Mouse (Mus musculus) G1E-ER4 (cell line): Measurements from ENCODE around the gene Mapk8ip3. TPM values are rescaled to one million over a fixed set of nuclear protein-coding genes. Genes with fewer than 3 reads are reported as not detected.

Experiments
- GATA1 ChIP-seq: IDR thresholded peaks from one replicate; pipeline ENCODE4 v1.8.0; 2012; ENCODE audit warnings: low read length, inconsistent platforms
- polyA plus RNA-seq: library from polyadenylated mRNA; stranded (reverse); fragments of >175 nt; gene quantifications from 2 replicates; pipeline ENCODE4 v1.2.3, GENCODE M21; 2012

The Mapk8ip3 gene
- polyA plus RNA-seq, 1 experiment: 24.7 TPM

GRCm38 (mm10) chr17:24913984-24914383, 22.8 kb downstream of the Mapk8ip3 start:
- no peak for TF ChIP-seq GATA1

- no peak for TF ChIP-seq GATA1
Observed at GRCm38 (mm10) chr17:24907591-24907990, 29.2 kb downstream of the Mapk8ip3 start.

DNA sequence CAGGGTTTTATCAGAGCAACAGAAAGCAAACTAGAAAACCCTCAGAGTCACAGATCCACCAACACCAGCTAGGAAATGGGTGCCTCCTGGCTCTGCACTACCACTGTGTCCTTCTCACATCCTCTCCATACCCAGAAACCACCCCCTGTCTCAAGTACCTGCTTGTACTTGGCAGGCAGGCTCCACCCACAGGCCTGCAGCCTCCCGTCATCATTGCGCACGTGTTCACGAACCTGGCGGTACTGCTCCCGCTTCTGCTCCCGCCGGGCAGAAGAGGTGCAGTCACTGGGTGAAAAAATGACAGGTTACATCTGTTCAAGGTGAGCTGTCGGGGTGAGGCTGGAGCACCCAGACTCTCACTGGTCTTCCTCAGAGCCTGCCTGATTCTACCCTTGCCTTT, 33.0 kb downstream of the Mapk8ip3 start:
- TF ChIP-seq GATA1: no peak

DNA sequence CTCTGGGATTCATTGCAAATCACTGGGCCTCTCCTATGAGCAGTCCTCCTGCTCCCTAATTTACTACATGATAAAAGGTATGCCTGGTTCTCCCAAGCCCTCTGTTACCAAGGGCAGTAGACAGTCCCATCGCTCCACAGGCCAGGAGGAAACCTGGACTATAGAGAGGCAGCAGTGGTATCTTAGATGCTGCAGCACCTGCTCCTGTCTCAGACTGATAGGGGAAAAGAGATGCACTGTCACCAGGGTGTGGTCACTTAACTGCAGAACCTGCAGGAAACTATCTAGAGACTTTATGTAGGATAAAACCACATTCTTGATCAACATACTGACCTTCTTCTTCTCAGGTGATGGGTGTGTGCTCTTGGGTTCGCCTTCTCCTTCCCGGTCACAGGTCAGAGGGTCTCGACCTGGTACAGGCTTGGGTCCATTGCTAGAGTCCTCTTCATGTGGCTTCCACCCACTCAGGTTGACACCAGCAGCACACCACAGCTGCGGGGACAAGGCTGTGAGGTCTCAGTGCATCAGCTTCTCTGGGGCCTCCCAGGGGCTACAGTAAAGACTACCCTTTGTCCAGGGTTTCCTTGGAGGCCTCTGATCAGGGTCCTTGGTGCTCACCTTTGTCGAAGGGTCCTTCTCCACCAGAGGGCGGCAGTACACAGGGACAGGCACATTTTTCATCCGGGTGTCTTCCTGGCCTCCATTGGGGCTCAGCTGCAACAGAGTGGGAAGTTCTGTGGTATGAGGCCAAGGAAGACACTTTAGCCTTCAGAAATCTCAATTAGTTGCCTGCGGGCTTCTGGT, 33.9 kb downstream of the Mapk8ip3 start:
- peak; percentile 86 for TF ChIP-seq GATA1

DNA sequence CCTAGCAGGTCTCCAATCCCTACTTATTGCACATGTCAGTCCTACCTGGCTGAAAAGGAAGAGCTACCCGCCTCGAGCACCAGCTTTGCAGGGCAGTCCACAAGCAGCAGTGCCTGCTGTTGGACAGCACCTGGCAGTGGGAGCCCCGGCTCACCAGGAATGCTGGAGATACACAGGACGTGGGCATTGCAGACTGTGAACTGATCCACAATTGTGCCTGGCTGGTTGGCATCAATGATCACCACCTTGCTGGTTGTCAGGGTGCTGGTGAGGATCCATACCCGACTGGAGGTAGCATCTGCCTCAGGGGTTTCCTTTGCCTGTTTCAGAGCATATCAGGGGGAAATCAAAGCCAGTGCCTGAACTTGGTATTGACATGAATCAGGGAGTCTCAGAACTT, 34.7 kb downstream of the Mapk8ip3 start:
- TF ChIP-seq GATA1: no peak

GRCm38 (mm10) chr17:24900014-24900413, 36.8 kb downstream of the Mapk8ip3 start:
- TF ChIP-seq GATA1: no peak

DNA sequence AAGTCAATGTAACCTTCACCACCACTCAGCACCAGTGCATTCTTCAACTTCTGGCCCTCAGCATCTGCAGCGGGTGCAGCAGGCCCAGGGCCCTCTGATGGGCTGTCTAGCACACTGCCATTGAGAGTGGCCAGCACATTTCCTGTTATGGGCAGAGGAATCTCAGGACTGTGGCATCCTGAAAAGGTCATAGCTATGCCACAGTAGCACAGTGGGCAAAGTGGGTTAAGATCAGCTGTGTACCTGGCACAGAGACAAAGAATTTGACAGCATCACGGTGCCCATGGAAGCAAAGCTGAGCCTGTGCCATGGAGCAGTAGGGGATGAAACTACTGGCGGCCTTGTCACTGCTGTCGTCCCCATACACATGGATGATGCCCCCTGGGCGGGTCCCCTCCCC, 37.6 kb downstream of the Mapk8ip3 start:
- TF ChIP-seq GATA1: no peak

DNA sequence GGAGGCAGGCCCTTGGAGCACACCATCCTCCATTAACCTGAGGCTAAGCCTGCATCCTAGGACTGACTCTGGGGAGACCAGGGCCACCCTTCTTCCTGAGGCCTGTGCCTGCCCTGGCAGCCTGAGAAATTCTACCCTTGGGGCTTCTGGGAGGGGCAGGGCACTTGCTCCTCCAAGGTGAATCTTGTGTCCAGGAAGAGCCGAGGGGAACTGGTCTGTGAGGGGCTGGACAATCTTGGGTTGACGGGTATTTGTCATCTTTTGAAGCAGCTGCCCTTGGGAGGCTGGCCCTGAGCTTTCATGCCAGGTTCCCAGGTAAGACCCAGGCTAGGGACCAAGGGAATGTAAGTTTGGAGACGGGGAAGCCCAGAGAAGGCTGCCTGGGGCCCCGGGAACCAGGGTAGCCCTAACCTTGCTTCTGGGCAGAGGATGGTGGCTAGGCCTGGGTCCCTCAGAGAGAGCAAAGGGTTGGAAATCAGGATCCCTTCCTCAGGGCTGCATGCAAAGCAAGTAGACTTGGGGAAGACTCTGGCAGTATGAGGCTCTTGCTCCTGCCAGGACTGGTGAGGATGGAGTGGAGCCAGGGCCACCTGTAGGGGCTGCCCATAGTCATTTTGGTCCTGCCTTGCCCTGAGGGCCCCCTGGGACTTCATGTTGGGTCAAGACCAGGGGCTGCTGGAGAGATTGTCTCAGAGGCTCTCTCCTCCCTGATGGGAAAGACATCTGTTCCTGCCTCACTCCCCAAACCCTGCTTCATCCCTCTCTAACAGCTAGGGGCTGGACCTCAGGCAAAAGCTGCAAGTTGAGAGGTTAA, 38.5 kb downstream of the Mapk8ip3 start:
- TF ChIP-seq GATA1: no peak

DNA sequence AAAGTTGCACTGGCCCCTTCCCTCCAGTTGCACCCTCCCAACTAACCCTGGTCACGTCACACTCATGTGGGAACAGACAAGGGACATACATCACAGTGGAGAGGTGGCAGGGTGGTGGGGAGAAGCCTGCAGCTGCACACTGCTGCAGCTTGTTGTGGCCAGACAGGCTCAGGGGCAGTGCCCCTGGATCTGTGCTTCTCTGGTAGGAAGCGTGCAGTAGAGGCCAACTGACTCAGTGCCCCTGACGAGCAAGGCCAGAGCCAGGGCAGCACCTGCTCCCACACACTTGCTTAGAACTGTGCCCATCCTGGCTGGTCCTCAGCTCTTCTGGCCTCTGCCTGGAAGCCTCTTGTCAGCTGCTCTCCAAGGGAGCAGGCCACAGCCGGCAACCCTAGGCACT, 39.2 kb downstream of the Mapk8ip3 start:
- TF ChIP-seq GATA1: no peak

GRCm38 (mm10) chr17:24896993-24897269, 39.8 kb downstream of the Mapk8ip3 start:
- no peak for TF ChIP-seq GATA1

DNA sequence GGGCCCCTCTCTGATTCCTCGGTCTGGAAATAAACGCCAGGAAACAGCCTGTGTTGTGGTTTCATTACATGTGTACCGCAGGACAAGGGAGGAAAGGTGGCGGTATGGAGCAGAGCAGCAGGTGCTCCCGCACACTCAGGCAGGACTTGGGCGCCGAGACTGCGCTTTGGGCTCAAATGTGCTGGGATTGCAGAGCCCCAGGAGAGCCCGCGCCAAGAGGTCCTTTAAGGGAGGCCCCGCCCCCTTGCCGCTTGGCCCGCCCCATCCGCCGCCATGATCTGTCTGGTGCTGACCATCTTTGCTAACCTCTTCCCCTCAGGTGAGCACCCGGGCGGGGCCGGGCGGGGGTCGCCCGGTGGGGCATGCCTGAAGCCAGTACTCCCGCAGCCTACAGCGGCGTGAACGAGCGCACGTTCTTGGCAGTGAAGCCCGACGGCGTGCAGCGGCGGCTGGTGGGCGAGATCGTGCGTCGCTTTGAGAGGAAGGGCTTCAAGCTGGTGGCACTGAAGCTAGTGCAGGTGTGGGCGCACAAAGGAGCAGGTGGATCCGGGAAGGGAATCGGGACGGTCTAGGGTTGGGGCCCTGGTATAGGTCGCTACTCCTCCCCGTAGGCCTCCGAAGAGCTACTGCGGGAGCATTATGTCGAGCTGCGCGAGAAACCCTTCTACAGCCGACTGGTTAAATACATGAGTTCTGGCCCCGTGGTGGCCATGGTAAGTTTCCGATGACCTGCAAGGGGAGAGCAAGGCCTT, 40.4 kb downstream of the Mapk8ip3 start, which contains the start of gene Nme3:
Gene Nme3 (plus strand): TSS at position 260 of the 752 bp plus-strand sequence.
- TF ChIP-seq GATA1: no peak

- no peak for TF ChIP-seq GATA1
Observed at GRCm38 (mm10) chr17:24895571-24896240, 41.1 kb downstream of the Mapk8ip3 start.

- no peak for TF ChIP-seq GATA1
Observed at GRCm38 (mm10) chr17:24894995-24895547, 41.7 kb downstream of the Mapk8ip3 start, which contains the start of the genes Eme2 and Mrps34. TSS of gene Eme2 (minus strand) at chr17:24895087. TSS of gene Mrps34 (plus strand) at chr17:24895116.

- no peak for TF ChIP-seq GATA1
Observed at GRCm38 (mm10) chr17:24894061-24894994, 42.4 kb downstream of the Mapk8ip3 start.

DNA sequence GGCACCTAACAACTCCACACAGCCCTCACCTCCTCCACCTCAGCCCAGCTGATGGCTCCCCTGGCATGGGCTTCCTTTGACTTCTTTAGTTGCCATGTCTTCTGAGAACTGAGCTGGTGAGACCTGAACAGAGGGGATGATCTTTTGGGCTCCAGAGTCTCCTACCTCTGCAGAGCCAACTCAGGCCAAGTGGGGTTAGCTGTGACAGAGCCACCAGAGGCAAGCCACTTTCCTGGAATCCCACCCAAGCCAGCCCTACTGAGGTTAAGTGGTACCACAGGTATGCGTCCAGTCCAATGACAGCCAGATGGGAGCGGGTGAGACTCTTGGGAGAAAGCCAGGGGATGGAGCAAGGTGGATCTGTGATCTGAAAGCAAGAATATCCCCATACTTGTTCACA, 43.5 kb downstream of the Mapk8ip3 start:
- no peak for TF ChIP-seq GATA1
